Mouse (Mus musculus) urinary bladder, postnatal 10 days (tissue): ENCODE measurements at regions not wholly inside any gene's neighbourhood (a gene's known extent, or its start where the extent isn't known, plus 50 kb on each side); places are given as distances from the start of the nearest gene placed in this dataset.

ENCODE experiments used
- DNase-seq: peaks from one replicate; pipeline ENCODE4 v3.0.0; 2022; ENCODE audit warnings: low spot score

DNA sequence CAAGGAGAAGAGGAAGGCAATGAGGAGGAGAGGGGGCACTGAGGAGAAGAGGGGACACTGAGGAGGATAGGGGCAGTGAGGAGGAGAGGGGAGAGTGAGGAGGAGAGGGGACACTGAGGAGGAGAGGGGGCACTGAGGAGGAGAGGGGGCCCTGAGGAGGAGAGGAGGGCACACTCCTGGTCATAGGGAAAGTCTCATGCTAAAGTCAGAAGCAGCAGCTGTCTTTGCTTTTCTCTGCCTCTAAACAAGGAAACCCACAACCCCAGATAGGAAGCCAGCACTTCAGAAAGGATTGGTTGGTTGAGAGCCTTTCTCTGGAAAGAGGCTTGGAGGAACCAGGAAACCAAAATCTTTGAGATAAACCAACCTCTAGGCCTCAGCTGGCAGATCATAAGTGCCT, 94.3 kb upstream of the Pgrmc2 start:
- DNase-seq = no peak

DNA sequence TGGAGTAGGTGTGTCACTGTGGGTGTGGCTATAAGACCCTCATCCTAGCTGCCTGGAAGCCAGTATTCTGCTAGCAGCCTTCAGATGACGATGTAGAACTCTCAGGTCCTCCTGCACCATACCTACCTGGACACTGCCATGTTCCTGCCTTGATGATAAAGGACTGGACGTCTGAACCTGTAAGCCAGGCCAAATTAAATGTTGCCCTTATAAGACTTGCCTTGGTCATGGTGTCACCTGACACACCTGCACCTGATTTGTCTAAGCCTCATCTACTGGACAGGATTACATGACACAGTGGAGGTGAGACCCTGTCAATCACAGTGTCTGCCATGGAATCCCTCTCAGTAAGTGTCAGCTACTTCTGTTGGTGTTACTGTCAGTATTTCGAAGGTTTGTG, 92.5 kb upstream of the Pgrmc2 start:
- DNase-seq = no peak

DNA sequence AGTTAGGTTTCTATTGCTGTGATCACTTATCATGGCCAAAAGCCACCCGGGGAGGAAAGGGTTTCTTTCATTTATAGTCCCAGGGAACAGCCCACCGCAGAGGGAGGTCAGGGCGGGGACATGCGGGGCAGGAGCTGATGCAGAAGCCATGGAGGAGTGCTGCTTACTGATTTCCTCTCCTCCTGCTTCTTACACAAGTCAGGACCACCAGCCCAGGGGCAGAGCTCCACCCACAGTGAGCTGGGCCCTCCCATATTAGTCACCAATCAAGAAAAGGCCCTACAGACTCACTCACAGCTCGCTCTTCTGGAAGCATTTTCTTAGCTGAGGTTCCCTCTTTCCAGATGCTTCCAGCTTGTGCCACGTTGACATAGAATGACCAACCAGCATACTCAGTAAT, 90.7 kb upstream of the Pgrmc2 start:
- no peak for DNase-seq

DNA sequence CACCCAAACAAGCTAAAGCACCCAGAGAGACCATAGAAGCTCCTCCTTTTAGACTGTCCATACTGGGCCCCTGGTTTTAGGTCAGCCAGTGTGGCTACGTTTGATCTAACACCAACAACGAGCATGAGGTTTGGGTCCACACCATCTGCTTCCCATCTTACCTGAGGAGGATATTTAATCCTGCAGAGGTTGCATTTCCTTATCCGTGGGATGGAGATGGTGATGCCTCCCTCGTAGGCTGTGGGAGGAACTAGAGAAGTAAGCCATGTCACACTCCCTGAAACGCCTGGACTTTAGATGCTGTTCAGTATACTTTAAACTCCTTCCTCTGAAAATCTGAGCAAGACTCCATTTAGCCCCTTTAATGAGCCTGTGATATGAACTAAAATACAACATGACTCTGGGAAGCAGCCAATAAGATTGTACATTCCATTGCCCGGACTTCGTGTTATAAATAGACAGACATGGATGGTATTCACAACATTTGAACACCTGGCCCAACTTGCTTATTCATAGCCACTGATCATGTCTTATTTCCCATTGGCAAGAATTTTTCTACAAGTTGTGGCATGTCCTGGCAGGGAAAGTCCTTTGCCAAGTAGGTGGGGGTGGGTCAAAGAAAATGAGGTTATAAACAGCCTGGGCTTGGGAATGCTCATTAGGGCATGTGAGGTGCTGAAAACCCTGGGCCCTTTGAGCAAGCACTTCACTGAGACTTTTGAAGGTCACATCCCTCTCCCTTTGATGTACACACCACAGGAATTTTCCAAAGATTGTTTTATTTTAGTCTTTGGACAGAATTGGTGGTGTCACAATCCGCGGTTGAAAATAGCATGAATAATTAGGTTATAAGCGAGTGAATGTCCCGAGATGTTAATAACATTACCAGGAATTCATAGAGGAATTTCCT, 89.7 kb upstream of the Pgrmc2 start:
- no peak for DNase-seq

DNA sequence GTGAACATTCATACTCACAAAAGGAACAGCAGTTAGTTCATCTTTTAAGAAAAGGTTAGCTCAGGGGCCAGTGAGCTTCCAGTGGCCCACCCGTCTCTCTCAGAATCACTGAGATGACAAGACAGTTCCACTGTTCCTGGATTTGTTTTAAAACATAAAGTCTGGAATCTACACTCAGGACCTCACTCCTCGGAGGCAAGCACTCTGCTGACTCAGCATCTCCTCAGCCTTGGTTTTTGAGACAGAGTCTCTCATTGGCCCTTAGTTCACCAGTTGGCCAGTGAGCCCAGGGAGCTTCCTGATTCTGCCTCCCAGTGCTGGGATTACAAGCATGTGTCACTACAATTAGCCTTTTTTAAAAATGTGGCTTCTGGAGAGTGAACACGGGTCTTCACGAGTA, 88.9 kb upstream of the Pgrmc2 start:
- no peak for DNase-seq

DNA sequence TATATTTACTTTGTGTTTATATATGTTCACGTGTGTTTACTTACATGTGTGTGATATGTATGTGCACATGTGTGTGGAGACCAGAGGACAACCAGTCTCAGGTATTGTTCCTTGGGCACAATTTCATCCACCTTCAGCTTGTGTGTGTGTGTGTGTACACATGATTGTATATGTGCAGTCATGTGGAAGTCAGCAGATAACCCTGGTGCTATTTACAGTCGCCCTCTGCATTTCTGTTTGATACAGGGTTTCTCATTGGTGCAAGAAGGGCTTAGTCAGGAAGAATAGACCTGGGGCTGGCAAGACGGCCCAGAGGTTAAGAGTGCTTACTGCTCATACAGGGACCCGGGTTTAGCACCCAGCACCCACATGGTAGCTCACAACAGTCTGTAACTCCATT, 88.5 kb upstream of the Pgrmc2 start:
- no peak for DNase-seq

DNA sequence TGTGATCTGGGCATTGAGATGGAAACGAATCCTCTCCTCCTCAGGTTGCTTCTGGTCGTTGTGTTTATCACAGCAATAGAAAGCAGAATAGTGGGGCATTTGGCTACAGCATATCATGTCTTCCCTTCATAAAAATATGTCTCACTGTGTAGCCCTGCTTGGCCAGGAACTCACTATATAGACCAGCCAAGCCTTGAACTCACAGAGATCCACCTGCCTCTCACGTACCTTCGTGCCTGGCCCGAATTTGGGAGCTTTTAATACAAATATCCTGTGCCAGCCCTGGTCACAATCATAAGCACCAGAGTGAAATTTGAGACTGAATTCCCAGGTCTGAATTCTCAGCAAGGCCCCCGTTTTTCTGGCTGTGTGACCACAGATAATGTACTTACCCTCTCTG, 87.7 kb upstream of the Pgrmc2 start:
- DNase-seq = no peak

DNA sequence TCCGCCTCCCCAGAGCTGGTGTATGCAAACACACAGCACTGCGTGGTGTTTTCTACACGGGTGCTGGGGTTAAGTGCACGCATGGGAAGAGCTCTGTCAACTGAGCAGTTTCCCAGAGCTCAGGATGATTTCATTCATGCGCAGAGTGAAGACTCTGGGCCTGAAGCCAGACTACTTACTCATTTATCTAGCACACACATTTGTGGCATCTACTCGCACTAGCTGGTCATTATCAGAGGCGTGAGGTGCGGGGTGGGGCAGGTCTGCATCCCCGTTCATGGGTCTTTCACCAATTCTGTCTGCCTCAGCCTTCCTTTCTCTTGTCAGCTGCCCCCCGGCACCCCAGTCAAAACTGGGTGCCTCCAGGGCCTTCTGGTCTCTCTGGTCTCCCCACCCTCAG, 86.6 kb upstream of the Pgrmc2 start:
- DNase-seq = no peak

DNA sequence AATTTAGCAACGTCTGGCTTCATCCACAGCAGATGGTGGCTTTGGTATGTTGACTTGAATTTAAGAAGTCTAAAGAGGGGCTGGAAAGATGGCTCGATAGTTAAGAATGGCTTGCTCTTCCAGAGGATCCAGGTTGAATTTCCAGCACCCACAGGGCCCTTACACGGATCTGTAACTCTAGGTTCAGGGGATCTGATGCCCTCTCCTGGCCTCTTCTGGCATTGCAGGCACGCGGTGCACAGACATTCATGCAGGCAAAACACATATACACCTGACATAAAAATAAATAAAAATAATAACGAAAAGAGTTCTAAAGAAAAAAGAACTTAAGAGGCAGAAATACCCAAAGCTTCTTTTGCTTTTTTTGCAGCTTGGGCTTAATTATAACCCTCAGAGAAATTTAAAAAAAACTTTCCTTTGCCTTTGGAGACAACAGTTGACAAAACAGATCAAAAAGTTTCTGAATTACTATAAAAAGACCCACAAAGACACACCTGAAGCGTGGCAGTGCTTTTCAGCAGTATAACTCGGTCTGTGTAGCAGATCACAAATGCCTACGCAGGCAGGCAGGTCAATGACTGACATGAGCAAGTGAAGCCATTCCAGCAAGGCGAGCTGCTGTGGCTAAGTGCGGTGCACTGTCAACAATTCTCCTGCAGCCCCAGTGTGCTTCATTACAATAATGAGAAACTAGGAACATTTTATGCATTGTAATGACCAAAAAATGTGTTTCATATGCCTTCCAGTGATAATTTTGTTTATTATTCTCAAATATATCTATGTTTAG, 85.5 kb upstream of the Pgrmc2 start:
- no peak for DNase-seq

DNA sequence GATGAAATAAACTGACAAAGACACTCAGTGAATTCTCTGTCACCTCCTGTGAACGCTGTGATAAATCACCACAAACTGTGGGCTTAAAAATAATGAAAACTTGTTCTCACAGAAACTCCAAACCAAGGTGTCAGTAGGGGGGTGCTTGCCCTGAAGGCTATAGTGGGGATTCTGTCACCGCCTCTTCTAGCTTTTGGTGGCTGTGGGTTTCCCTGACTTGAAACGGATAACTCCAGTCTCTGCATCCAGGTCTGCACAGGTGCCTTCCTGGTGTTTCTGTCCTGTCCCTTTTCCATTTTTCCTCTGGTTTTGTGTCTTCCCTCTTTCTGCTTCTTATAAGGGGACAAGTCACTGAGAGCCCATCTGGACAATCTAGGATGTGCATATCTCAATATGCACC, 84.6 kb upstream of the Pgrmc2 start:
- no peak for DNase-seq

DNA sequence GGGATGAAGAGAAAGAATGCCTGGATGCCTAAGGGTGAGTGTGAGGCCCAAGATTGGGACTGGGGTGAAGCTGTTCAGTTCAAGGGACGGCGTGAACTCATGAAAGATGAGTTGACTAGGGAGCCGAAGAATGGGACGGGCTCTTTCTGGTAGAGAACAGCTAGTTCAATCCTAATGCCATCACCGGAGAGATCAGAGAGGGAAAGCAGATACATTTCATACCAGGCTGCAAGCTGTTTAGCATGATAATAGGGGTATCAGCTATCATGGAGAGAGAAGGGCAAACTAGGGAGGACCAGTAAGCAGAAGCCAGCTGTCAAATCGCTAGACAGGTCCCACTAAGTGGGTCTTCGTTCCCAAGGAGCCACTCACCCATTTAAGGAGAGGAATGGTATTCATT, 81.9 kb upstream of the Pgrmc2 start:
- DNase-seq = no peak

DNA sequence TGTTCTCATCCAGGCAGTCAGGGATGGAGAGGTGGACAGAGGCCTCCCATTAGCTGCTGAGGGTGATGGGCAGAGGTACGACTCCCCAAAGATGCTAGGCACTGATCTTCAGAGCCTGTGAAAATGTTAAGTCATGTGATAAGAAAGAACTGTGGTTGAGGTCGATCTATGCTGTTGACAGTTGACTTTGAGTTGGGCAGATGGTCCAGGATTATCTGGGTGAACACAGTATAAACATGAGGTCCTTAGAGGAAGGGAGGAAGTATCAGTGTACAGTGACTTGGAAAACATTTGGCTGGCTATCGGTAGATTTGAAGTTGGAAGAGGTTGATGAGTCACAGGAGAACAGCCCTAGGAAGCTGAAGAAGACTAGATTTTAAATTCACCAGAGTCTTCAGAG, 80.9 kb upstream of the Pgrmc2 start:
- DNase-seq = no peak

DNA sequence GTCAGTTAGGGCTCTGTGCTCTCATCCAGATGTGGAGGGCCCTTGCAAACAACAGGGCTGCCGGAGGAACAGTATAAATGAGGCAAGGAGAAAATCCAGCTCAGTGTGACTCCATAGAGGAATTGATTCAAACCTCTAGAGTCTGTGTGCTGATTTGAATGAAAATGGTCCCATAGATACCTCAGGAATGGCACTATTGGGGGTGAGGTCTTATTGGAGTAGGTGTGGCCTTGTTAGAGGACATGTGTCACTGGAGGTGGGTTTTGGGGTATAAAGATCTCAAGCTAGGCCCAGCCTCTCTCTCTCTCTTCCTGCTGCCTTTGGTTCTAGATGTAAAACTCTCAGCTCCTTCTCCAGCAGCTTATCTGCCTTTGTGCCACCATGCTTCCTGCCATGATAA, 79.7 kb upstream of the Pgrmc2 start:
- DNase-seq = no peak

DNA sequence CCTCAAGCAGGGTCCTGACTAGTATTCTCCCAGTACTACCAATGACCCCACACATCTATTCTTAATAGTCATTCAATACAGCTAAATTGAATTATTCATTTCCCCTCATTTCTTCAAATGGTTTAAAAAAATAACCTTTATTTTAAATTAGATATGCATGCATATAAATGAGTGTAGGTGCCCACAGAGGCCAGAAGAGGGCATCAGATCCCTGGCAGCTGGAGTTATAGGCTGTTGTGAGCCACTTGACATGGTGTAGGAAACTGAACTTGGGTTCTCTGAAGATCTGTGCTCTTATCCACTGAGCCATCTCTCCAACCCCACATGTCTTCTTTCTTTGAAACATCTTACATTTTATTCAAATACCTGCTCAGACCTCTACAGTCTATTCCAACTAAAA, 77.8 kb upstream of the Pgrmc2 start:
- DNase-seq = no peak

DNA sequence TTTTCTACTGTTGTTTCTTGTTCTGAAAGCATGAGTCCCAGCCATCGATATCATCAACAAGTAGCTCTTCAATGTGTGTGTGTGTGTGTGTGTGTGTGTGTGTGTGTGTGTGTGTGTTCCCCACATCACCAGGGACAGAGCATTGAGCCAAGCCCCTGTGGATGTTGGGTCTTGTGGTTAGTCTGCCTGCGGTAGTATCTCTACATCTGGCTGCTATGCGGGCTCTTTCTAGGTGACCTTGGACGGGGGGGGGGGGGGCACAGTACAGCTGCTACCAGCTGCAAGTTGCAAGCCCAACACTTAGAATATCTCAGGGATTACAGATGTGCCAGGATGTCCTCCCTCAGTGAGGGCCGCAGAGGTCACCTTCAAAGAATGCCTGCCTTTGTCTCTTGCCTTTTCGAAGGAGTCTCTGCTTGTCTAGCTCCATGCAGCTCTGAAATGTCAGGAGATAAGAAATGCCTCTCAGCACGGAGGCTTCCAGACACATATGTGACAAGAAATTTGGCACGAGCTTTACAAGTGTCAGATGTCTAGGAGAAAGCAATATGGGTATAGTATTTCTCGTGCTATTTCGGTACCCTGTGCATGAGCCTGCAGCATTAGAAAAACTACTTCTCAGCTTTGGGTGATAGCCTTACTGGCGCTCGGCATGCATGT, 75.6 kb upstream of the Pgrmc2 start:
- no peak for DNase-seq

DNA sequence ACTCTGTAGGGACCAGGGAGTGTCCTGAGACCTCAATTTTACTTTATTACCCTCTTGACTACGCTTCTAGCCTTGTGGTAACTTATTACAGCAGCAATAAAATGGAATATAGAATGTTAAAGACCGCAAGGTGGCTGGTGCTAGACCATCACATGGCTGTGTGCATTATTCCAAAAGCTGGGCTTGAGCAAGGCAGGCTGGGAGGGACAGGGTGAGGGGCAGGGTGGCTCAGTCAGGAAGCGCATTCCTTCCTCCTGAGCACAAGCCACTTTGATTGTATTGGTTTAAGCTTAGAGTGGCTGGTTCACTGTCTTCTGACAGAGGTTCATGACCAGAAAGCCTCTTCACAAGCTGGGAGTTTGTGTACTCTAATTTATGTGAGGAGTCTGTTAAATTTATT, 74.6 kb upstream of the Pgrmc2 start:
- DNase-seq = no peak

DNA sequence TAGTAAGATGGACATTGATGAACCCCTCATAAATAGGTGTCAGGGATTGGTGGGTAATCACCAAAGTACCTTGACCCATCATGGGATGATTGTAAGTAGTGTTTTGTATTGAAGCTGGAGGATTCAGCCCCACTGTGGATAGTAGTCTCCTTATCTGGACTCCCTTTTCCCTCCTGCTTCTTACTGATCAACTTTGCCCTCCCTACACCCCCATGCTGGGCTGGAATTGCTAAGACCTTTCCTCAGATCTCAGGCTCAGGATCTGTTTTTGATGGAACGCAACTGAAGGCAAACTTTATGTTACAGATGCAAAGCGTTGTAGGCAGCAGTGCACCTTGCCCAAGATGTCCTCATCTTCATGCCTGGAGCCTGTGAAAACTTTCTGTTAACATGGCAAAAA, 73.7 kb upstream of the Pgrmc2 start:
- no peak for DNase-seq

DNA sequence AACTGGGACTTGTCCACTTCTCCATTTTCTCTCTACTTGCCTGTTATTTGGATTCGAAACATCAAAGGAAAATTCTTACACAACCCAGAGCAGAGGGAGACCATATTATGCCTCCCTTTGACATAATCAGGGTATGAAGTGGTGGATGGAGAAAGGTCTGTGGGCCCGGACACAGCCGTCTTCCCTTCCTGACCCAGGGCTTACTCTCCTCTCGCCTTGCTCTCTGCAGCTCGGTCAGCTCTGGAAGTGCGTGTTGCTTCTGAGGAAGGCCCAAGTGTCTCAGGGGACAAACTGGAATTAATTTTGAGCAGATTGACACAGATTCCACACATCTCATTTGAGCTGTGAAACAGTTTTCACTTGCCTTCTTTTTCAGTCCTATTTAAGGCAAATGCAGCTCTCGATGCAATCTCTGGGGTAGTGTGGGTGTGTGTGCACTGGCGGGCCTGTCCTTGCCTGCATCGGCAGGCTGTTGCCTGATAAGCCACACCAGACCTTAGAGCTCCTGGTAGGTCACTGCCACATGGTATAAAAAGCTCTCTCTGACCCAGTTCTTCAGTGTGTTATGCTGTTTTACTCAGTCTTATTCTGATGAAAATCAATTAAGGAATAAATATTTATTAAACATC, 72.4 kb upstream of the Pgrmc2 start:
- no peak for DNase-seq

DNA sequence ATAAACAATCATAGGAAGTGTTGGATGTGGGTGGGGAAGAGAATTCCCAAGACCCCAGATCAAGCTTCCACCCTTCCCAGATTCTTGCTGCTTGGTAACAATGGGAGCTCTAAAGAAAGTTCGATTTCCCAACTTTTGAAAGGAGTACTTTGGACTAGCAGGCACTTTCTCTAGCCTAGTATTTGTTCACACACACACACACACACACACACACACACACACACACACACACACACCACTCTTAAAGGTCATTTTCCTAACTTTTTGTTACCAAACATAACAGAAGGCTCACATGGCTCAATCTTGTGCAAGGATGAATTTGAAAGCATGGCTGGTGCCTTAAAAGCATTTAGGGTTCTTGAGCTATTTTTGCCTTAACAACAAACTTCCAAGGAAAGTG, 71.6 kb upstream of the Pgrmc2 start:
- no peak for DNase-seq

DNA sequence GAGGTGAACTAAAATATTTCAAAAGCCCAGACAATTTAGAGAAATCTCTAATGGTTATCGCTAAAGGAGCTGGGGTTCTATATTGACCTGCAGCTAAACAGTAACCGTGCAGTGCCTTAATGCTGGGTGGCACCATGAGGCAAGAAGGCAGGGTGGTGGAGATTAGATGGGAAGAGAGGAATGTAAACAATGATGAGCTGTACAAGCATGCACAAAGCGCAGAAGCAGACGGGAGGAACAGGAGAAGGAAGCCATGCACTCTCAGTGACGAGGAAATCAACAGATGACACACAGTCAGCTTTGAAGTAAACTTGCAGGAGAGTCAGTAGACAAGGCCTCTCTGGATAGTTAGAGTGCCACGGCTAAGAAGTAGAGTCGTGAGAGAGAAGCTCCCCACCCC, 69.1 kb upstream of the Pgrmc2 start:
- DNase-seq = no peak

DNA sequence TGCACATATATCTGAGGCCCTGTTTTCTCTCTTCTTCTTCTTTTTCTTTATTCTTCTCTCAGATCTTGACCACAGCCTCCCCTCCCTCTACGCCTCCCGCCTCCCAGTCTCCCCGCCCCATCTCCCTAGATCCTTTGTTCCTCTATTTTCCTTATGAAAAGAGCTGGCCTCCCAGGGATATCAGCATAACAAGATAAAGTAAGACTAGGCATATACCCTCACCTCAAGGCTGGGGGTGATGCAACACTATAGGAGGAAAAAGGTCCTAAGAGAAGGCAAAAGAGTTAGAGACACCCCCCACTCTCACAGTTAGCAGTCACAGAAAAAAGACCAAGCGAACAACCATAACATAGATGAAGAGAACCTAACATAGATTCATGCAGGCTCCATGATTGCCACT, 57.5 kb upstream of the Pgrmc2 start:
- no peak for DNase-seq

DNA sequence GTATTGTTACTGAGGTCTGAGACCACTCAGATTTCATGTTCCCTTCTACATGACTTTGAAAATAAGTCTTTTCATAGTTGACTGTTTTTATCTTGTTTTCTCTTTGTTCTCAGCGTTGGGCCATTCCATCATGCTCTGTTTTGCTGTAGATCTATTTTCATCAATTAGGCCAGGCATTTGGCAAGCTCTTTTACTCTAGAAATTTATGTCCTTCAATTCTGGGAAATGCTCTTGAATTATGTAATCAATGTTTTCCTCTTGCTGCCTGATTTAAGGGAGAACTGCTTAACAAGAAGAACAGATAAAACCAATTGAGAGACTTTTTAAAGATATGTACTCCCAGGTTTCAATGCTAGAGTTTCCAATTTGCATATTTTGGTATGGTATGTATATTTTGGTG, 55.1 kb upstream of the Pgrmc2 start:
- DNase-seq = no peak

DNA sequence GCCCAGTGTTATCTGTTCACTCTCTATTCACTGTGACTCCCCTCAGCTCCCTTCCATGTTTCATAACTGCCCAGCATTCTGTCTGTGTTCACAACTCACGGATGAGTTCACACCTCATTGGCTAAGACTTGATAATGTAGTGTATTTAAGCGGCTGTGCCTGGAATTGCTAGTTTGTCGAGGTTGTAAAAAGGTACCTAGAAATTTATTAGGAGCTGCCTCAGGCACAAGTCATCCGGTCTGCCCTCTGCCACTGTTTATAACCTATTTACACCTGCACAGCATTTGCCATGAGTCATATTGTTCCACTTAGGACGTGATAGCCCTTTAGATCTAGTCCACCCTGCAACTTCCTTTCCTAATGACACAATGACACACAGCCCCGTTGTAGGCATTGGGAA, 50.0 kb upstream of the Pgrmc2 start:
- no peak for DNase-seq
